Mouse (Mus musculus) layer of hippocampus, adult 9-10 months (tissue): ENCODE results near the gene Maml3.

Experiments used
- DNase-seq: peaks from one replicate; pipeline ENCODE4 v3.0.0; 2022; ENCODE audit warnings: low spot score

Gene Maml3

DNA sequence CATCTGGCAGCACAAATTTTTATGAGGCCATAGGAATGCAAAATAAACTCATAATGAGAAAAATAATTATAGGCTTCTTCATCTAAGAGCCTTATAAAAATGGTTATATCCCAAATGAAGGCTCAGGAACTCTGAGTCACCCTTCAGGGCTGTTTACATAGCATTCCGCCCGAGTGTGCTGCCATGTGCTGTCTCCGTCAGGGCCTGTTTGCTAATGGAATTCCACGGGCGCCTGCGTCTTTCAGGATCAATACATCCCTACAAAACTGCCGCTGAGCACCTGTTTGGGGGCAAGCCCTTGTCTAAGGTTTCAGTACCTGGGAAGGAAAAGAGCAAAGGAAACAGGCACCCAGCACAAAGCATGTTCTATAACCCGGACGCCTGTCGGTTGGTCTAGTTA is 279.3 kb downstream of the Maml3 start:
- DNase-seq: no peak

GRCm38 (mm10) chr3:51824506-51824905 is 280.4 kb downstream of the Maml3 start:
- DNase-seq: no peak

DNA sequence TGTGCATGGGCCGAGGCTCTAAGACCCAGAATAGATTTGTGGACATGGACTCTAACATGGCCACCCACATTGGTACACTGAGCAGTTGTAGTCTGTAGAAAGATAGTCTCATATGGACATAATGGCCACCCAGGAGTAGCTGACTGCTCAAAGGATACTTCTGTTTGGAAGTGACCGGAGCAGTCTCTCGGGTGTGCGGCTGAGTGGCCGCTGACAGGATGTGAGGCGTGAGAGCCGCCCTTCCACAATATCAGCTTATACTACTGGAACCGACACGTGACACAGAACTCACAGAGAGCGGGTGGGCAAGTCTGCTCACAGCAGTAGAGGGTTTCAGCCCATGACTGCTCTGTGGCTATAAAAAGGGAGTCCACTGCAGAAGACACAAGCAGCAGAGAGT is 283.3 kb downstream of the Maml3 start:
- DNase-seq: no peak

- DNase-seq: no peak
Measured at GRCm38 (mm10) chr3:51819109-51819508, 285.8 kb downstream of the Maml3 start.

- DNase-seq: no peak
Measured at GRCm38 (mm10) chr3:51817919-51818318, 287.0 kb downstream of the Maml3 start.

DNA sequence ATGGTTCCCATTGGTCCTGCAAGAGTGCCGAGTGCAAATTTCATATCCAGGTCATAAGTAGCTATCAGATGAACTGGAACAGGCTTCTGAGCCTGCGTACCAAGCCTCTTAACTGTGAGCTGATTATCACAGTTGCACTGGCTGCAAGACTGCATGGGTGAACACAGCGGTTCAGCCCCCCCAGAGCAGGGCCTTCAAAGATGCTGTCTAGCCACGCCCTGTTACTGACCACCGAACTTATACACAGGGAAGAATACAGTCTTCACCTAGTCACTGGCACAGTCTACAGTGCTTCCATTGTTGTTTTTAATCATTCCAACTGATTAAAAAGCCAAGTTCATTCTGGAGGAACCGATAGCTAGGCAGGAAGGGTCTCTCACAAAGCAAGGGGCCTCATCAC is 287.5 kb downstream of the Maml3 start:
- no peak for DNase-seq

DNA sequence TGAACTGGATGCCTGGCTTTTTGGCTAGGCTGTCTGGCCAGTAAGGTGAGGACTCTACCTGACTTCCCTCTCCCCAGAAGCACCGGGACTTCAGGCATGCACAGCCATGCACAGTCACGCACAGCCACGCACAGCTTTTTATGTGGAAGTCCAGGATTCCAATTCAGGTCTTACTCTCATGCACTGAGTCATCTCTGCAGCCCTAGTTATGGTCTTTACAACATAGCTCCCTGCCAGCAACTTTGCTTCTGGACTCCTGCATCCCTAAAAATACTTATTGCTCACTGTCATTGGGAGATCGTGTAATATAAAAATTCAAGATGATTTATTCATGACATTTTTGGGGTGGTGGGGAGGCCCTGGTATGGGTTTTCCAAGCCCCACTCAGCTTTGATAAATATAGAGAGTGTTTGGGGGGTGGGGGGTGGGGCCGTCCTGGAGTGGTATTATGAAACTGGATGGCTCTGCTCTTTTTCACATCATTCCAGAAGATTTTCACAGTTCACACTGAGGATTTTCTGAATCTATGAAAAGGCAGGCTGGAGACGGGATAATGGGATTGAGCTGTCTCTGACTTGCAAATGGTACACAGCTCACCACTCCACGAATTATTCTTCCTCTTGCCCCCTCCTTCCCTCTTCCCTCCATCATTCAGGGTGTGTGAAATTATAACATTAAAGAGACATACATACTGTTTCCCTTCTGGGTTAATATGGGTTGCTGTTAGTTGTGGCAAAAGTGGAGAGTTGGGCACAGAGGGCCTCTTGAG is 288.2 kb downstream of the Maml3 start:
- DNase-seq: no peak

- no peak for DNase-seq
Measured at GRCm38 (mm10) chr3:51814073-51814472, 290.8 kb downstream of the Maml3 start.

DNA sequence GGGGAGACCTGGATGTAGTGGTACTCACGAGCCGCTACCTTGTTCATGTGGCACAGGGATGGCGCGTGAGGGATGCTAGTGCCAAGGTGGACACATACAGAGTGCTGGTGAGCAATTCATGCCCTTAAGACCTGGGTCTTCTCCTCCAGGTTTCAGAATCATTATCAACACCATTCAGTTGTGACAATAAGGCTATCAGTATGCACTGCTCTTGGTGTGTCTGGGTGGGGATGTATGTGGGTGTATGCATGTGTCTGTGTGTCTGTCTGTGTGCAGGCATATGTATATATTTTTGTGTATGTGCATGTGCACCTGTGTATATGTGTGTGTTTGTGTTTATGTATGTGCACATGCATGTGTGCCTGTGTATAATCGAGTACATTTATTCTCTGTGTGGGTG is 291.7 kb downstream of the Maml3 start:
- DNase-seq: no peak

- no peak for DNase-seq
Measured at GRCm38 (mm10) chr3:51810731-51811130, 294.1 kb downstream of the Maml3 start.

- no peak for DNase-seq
Measured at GRCm38 (mm10) chr3:51809822-51810221, 295.1 kb downstream of the Maml3 start.

DNA sequence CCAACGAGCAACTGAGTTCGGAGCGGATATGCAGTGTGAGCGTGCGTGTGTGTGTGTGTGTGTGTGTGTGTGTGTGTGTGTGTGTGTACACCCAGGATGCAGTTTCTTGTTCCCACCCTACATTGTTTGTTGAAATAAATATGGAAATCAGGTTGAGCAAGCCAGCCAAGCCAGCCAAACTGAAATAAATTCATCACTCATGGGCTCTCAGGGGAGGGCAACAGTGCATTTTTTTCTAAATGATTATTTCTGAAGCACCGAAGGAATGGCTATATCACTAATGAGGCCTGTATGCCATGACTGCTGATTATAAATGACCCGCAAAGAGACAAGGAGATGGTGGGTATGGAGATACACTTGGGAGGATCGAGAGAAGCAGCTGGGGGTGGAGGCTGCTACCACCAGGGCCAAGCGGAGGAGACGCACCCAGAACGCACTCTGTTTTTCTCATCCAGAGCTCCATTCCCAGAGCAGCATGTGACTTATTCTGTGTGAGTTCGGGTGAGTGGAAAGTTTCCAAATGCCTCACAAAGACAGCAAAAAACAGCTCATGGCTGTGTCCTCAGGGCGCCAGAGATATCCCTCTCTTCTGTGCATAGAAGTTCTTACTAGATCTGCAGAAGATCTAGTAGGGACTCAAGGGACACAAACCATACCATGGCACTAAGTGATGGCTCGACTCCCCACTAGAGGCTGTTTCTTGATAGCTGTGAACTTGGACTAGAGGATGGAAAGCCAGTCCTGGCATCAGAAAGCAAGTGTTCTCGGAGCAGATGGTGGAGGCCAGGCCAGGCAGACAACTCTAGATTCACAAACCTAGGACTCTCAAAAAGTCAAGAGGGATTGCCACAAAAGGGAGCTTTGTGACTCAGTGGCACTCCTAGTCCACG is 296.6 kb downstream of the Maml3 start:
- no peak for DNase-seq

DNA sequence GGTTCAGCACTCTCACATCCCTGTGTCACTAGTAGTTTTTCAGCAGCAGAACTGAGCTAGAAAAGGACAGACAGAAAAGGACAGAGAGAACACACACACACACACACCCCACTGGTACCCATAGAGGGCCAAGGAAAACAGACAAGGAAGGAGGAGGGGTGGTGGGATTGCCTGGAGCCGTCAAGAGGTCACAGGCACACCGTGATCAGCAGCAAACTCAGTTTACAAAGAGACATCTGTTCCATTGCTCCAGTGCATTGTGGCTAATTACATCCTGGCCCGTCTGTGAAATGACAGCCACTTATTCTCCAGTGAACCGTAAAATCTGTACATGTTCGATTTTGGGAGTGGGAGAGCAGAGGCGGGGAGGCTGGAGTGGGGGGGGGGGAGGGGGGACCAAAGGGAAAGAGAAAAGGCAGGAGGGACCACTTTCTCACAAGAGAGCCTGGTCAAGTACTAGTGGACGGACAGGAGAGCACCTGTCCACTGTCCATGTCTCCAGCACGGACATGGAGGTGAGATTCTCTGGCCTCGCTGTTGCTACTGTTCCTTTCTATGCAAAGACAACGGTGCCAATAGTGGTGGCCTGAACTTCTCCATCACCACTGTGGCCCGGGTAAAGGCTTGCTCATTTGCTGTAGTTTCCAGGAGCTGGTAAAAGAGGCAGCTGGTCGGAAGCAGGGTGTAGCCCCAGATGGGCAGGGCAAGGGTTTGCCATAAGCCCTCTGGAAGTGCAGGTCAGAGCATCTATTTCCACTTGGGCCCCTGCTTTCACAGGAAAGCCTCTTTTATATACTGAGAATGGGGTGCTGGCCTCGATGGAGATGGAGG is 299.2 kb downstream of the Maml3 start:
- no peak for DNase-seq

- DNase-seq: no peak
Measured at GRCm38 (mm10) chr3:51803903-51804302, 301.0 kb downstream of the Maml3 start.

DNA sequence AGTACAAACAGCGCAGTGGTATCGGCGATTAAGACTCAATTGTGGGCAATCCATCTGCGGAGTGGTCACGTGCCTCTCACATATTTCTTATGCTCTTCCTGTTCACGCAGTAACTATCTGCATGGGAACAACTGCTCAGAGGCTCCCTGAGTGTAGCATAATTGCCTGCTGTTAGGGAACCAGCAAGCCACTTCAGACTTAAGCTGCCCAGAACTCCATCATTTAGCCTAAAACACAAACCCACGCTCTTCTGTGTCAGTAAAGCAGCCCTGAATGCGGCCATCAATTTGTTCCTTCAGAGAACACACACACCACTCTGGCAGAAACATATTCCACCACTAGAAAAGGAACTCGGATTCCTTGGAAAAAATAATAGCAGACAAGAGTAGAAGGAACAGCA is 305.2 kb downstream of the Maml3 start:
- no peak for DNase-seq

DNA sequence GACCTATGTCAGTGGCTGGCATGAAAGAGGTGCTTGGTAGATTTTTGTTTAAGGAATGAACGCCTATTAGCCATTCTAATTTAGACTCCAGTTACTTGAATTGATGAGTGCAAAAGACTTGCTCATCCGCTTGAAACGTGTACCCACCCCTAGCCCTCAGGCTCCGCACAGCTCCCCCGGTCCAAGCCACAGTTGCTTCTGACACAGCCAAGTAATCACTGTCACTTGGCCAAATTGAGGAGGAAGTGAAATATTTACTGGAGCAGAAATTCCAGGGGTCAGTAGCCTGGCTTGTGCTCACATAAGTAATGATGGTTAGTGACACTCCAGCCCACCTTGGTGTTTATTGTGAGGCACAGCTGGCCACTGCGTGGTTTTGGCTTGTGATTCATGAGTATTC is 308.0 kb downstream of the Maml3 start:
- DNase-seq: no peak

DNA sequence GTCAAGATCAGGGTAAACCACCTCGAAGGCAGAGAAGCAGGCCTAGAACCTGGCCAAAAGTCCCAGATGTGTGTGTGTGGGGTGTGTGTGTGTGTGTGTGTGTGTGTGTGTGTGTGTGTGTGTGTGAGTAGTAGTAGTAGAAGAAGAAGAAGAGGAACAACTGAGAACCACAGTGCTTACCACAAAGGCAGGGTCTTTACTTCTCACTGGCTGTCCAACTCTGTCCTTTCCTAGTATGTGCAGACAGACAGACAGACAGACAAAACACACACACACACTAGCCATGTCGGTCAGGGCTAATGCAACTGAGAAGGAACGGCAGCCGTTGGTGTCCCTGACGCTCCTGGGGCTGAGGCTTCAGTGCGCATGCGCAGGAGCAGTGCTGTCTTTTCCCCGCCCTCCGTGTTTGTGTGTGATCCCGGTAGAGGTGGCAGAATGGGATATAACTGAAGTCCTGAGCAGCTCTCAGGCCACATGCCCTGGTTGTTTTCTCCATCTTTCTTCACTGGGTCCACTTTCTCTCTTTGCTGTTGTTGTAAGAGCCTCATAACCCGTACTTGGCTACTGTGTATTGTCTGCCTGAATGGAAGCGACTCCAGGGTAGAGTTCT is 308.6 kb downstream of the Maml3 start:
- no peak for DNase-seq

- no peak for DNase-seq
Measured at GRCm38 (mm10) chr3:51791542-51791941, 313.3 kb downstream of the Maml3 start.

GRCm38 (mm10) chr3:51789389-51789904 is 315.4 kb downstream of the Maml3 start:
- no peak for DNase-seq

GRCm38 (mm10) chr3:51788591-51789339 is 316.1 kb downstream of the Maml3 start:
- DNase-seq: no peak

GRCm38 (mm10) chr3:51787945-51788344 is 316.9 kb downstream of the Maml3 start:
- DNase-seq: no peak
